Mouse (Mus musculus) MEL (cell line): ENCODE measurements at regions not wholly inside any gene's neighbourhood (a gene's known extent, or its start where the extent isn't known, plus 50 kb on each side); places are given as distances from the start of the nearest gene placed in this dataset.

Experiments
- CTCF ChIP-seq, 3 experiments: IDR thresholded peaks in 2 of 3; conservative IDR thresholded peaks in 1 of 3; 2 replicates each; pipeline ENCODE4 v1.5.1; 2011 to 2012; ENCODE audit warnings: low read length in 3 of 3, low read depth in 2 of 3, mild to moderate bottlenecking in 2 of 3, improper control_type of control experiment in 1 of 3, inconsistent platforms in 1 of 3, mixed read lengths in 1 of 3, moderate library complexity in 1 of 3; ENCODE audit not compliant: control insufficient read depth in 1 of 3, insufficient read depth in 1 of 3, poor library complexity in 1 of 3, severe bottlenecking in 1 of 3
- E2F4 ChIP-seq: IDR thresholded peaks from 2 replicates; pipeline ENCODE4 v1.6.1; 2011; ENCODE audit warnings: low read depth, low read length, improper control_type of control experiment, borderline replicate concordance
- ELF1 ChIP-seq: IDR thresholded peaks from 2 replicates; pipeline ENCODE4 v1.6.1; 2014; ENCODE audit warnings: low read depth, mild to moderate bottlenecking, inconsistent platforms, low read length, improper control_type of control experiment, moderate library complexity
- ETS1 ChIP-seq: IDR thresholded peaks from 2 replicates; pipeline ENCODE4 v1.6.1; 2012; ENCODE audit warnings: low read depth, mild to moderate bottlenecking, inconsistent platforms, low read length, improper control_type of control experiment, moderate library complexity
- MXI1 ChIP-seq: IDR thresholded peaks from 2 replicates; pipeline ENCODE4 v1.6.1; 2011; ENCODE audit warnings: mild to moderate bottlenecking, low read depth, low read length, improper control_type of control experiment
- NELFE ChIP-seq: IDR thresholded peaks from 2 replicates; pipeline ENCODE4 v1.6.1; 2011; ENCODE audit warnings: low read depth, low read length, improper control_type of control experiment
- POLR2A ChIP-seq, 2 experiments: IDR thresholded peaks; 2 replicates each; pipeline ENCODE4 v1.6.1; 2011 to 2012; ENCODE audit warnings: low read length in 2 of 2, mild to moderate bottlenecking in 2 of 2, control low read depth in 1 of 2, improper control_type of control experiment in 1 of 2, low read depth in 1 of 2, moderate library complexity in 1 of 2; ENCODE audit not compliant: control insufficient read depth in 1 of 2, insufficient read depth in 1 of 2, poor library complexity in 1 of 2
- POLR2AphosphoS2 ChIP-seq: IDR thresholded peaks from 2 replicates; pipeline ENCODE4 v1.6.1; 2011; ENCODE audit warnings: low read length, improper control_type of control experiment
- SMC3 ChIP-seq: IDR thresholded peaks from 2 replicates; pipeline ENCODE4 v1.6.1; 2011; ENCODE audit warnings: low read depth, low read length, improper control_type of control experiment
- TBP ChIP-seq: IDR thresholded peaks from 2 replicates; pipeline ENCODE4 v1.8.0; 2011; ENCODE audit warnings: low read depth, low read length, improper control_type of control experiment

DNA sequence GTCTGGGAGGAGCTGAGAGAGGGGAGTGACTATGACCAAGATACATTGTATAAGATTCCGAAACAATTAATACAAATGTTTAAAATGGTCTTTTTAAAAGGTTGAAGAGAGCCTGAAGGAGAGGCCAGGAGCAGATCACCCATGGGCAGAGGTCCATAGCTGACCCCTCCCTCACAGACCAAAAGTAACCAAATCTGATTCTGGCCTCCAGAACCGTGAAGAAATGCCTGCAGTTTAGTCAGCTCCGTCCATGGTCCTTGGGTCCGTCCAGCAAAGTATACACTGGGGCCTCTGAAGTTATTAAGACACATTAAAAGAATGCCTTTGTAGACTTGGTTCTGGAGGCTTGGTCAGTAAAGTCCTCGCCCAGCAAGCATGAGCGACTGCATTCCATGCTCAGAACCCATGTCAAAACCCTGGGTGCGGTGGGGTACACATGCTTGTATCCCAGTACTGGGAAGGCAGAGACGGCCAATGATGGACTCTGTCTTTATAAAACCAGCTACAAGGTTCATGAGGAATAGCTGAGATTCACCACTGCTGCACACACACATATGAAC, 236.5 kb downstream of the Setd4 start:
- TF ChIP-seq TBP = no peak
- no peak for TF ChIP-seq POLR2AphosphoS2
- TF ChIP-seq E2F4 = no peak
- no peak for TF ChIP-seq POLR2A (IDR thresholded peaks at IDR 0.05; ENCODE audit: control insufficient read depth in 1 of 2, insufficient read depth in 1 of 2, low read depth in 1 of 2, low read length in 2 of 2, poor library complexity in 1 of 2)
- no peak for TF ChIP-seq CTCF (IDR thresholded peaks at IDR 0.05 in 2 of 3, conservative IDR thresholded peaks at IDR 0.05 in 1 of 3; ENCODE audit: control insufficient read depth in 1 of 3, insufficient read depth in 1 of 3, low read depth in 2 of 3, low read length in 3 of 3, poor library complexity in 1 of 3, severe bottlenecking in 1 of 3)
- TF ChIP-seq ETS1 = no peak
- no peak for TF ChIP-seq SMC3
- no peak for TF ChIP-seq ELF1
- TF ChIP-seq NELFE = no peak
- TF ChIP-seq MXI1 = no peak
